Mouse (Mus musculus) kidney, adult 2 months (tissue): ENCODE results near the gene Arf1.

Experiments
- CTCF ChIP-seq: fragments of 200-500 bp; conservative IDR thresholded peaks from 2 replicates; pipeline ENCODE4 v1.5.1; 2011; ENCODE audit warnings: low read depth, mild to moderate bottlenecking, control low read depth, low read length, moderate library complexity, mixed read lengths; ENCODE audit not compliant: insufficient read depth, insufficient read length
- POLR2A ChIP-seq: fragments of 200-500 bp; IDR thresholded peaks from one replicate; pipeline ENCODE4 v1.6.1; 2011; ENCODE audit warnings: low read depth, low read length, control low read depth

- TF ChIP-seq POLR2A (no peak), CTCF (no peak)
Measured at GRCm38 (mm10) chr11:59162443-59163254, 65.4 kb downstream of the Arf1 start.
